Mouse (Mus musculus): Measurements from ENCODE around the gene Itpr1.

Itpr1 gene

DNA sequence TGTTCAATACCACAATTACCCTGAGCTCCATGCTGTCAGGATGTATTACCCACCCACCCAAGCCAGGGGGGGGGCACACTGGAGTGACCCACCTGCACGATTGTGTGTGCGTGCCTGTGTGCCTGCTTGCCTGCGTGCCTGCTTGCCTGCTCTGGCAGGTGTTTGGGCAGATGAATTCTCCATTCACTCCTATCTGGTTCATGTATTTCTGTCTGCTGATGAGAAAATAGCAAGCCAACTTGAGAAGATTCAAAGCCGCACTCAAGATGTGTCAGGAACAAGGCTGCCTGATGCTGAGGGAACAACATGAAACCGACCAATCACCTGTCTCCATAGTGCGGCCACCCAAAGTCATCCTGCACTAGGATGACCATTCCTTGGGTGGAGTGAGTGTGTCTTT is 94.9 kb downstream of the Itpr1 start:
- in situ Hi-C loops (cut with MboI; ENCODE audit: unreplicated experiment in 2 of 2), result no loop called here

DNA sequence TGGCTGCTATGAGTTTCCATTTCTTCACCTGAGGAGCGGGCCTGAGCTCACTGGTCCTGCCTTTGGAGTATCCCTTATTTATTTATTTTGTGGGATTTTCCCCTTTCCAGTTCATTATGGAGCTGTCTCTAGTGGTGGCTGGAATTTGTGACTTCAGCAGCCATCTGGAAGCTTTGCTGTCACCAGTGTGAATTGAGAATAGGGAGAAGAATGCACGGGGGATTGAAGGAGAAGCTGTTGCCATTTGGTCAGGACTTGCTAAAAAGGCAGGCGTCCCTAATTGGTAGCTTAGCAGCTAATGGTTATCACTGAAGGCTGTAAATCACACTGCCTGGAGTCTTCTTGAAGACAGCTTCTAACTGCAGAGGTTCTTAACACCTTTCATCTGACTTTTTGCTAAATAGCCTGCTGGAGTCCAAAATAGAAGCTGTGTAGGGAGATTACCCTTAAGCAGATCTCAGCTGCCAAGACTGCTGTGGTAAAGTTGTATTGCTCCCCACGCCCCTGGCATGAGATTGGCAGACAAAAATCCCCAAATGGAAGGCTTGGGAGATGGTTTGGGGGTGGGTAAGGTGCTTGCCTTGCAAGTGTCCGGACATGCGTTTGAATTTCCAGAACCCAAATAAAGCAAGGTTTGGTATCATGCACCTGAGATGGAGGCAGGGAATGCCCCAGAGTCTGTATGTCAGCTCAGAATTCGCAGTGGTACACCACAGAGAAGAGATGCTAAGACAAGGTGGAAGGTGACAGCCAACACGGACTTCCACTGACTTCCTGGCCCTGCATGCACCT is 96.7 kb downstream of the Itpr1 start:
- in situ Hi-C loops (cut with MboI; ENCODE audit: unreplicated experiment in 2 of 2), result no loop called here

DNA sequence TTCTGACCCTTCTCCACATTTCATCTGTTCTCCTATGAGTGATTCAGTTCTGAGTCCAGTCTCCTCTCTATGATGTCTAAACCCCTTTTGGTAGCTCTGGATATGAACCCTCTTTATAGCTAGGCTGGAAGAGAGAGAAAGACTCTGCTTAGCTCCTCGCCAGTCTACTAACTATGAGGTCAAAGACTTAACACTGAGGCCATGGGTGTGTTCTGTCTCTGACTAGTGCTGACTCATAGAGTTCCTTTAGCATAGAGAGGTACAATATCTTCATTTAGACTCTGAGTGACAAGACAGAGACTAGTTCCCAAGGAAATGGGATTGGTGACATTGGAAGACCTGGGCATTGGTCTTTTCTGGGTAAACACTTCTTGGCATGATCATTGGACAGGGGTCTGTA is 100.2 kb downstream of the Itpr1 start:
- in situ Hi-C loops (cut with MboI; ENCODE audit: unreplicated experiment in 2 of 2), result no loop called here

DNA sequence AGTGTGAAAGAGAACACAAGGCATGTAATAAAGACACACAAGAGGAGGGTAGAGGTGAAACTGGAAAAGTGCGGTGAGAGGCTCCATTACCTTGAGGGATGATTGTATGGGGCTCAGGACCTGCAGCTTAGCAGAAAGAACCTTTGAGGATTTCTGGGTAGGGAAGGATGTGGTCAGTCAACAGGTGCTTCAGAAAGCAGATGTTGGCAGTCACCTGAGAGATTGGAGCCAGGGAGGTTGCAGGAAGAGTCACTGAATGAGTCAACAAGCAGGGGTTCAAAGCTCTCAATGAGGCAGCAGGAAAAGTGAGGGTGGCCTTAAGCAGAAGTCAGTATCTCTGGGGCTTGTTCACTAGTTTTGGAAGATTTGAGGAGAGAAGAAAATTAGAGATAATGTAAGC is 101.1 kb downstream of the Itpr1 start:
- in situ Hi-C loops (cut with MboI; ENCODE audit: unreplicated experiment in 2 of 2), result no loop called here

DNA sequence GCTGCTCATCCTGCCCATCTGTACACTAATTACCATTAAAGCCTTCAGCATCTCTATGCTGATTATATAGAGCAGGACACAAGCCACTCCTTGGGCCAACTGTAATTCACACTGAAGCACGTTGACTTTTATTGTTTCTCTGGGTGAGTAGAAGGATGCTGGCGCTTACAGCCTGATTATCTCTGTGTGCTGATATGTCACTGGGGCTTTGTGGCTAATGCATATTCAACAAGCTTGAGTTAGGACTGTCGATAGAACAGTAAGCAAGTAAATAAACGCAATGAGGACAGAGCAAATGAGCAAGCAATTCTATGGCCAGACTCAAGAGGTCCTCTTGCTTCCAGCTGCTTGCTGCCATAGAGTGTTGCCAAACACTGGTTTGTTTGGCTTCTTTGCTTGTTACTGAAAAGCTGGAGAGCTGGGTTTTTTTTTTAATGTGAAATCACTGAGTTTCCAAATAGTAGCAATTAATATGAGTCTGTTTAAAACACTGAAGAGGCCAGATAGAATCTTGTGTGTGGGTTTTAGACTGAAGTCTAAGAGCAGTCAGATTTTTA is 103.5 kb downstream of the Itpr1 start:
- in situ Hi-C loops (cut with MboI; ENCODE audit: unreplicated experiment in 2 of 2), result no loop called here

DNA sequence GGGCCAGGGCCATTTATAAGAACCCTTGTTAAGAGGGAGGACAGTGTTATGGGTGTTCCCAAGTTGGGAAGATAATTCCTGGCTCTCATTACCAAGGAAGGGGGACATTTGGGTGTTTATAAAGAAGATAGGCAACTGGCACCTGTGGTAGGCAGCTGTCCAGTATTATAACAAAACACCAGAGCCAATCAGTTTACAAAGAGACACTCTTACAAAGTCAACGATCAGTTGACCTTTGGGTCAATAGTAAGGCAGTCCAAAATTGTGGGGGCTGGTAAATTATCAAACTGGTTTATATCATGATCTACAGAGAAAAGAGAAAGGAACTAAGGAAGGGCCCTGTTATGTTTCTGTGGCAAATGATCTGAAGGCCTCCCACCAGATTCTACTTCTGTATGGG is 104.1 kb downstream of the Itpr1 start:
- in situ Hi-C loops (cut with MboI; ENCODE audit: unreplicated experiment in 2 of 2), result no loop called here

DNA sequence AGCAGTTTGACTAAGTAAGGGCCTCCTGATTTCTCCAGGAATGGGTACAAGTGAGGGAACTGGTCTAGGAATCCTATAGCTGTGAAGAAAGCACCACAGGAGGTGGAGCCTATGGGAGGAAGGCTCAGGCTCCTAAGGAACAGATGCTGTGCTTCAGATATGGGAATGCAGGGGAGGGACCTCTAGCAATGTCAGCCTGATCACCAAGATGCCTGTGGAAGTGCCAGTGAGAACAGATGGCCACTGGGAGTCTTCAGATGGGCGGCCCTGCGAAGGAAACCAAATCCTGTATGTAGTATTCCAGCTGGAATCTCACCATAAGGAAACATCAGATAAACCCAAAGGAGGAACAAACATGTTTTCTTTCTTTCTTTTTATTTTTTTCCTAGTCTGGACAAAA is 108.8 kb downstream of the Itpr1 start:
- in situ Hi-C loops (cut with MboI; ENCODE audit: unreplicated experiment in 2 of 2), result no loop called here

DNA sequence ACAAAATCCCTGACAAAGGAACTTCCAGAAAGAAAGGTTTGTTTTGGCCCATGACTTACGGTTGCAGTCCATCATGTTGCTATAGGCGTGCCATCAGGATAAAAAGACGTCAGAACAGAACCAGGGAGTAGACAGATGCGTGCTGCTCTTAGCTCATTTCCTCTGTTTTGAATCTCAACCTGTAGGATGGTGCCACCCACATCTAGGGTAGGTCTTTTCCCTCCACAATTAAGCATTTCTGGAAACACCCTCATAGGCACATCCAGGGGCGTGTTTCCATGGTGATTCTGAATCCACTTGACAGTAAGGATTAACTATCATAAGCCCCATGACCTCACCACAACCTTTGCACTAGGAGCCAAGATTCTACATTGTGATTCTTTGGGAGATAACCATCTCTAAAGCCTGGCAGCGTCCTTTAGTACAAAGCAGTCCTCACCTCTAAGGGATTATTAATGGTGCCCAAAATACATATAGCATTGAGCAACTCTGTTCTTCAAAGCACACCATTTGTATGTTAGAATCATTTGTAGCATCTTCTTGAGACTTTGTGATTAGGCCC is 111.6 kb downstream of the Itpr1 start:
- in situ Hi-C loops (cut with MboI; ENCODE audit: unreplicated experiment in 2 of 2), result no loop called here

DNA sequence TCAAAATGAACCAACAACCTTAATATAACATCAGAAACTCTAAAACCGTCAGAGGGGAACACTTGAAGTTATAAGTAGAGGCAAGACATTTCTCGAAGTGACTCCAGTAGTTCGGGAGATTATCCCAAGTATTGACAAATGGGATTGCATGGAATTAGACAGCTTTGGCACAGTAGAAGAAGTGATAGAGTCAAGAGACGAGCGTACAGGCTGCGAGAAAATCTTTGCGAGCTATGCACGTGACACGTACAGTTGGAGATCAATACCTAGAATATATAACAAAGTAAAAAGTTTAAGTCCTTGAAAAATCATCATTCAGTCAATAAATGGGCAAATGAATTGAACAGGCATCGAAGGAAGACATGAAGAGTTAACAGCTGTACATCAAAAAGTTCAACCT is 112.5 kb downstream of the Itpr1 start:
- in situ Hi-C loops (cut with MboI; ENCODE audit: unreplicated experiment in 2 of 2), result no loop called here

DNA sequence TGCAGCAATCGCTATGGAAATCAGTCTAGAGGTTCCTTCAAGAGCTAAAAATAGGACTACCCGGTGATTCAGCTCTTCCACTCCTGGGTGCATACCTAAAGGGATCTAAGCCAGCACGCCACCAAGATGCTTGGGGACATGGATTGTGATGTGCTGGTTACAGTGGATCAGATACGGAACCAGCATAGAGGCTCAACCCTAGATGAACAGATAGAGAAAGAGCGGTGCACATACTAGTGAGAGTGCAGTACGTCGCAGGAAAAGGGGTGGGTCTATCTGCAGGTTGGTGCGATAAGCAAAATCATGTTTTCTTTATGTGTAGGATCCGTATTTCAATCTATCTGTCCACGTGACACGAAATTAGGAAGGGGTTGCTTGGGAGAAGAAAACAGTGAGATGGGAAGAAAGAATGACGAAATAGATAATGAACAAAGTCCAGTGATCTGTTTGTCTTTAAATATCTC is 113.1 kb downstream of the Itpr1 start:
- in situ Hi-C loops (cut with MboI; ENCODE audit: unreplicated experiment in 2 of 2), result no loop called here

DNA sequence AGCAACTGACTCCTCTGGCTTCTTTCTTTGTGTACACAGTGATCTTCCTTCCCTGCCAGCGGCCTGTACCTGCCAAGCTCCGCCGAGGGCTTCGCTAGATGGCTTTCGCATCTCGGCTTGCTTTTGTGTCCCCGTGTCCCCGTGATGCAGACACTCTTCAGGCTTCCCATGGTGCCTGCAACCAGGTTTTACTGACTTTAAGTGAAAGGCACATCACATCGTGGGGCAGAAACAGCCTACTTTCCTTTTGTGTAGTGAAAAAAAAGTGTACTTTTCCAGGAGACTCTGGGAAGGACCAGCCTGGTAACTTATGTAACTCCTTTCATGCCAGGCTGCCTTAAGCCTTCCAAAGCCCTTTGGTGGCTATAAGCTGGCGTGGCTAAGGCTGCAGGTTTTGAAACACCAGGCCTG is 113.9 kb downstream of the Itpr1 start:
- in situ Hi-C loops (cut with MboI; ENCODE audit: unreplicated experiment in 2 of 2), result no loop called here

DNA sequence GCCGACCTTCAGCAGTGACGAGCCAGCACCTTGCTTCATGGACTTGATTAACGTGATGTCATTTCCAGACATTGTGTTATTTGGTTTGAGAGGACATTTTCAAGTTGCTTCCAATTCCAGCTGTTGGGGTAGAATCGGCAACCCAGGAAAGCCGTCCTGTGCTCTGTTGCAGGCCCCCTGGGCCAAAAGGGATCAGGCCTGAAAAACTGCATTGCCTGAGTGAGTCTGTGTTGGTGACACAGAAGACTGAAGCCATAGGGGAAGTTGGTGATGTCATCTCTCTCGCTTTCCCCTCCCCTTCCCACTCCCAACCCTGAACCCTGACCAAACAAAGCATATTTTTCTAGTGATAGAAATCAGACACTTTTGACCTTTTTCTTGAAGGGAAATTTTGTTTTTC is 114.7 kb downstream of the Itpr1 start:
- in situ Hi-C loops (cut with MboI; ENCODE audit: unreplicated experiment in 2 of 2), result no loop called here

DNA sequence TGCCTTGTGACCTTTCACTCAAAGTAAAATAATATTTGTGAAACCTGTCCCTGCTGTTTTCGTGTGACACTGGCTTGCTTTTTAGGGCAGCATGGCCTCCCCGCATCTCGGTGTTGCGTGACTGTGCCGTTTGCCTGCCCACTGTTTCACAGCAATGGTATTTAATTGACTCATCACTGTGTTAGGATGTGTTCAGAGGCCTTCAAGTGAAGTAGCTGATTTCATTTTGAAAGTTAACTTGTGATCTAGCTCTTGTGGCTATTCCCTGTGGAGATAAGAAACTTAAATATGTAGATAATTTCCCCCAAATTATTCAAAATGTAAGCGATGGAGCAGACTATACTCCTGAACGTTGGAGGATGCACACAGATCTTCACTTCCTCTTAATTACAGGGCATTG is 115.4 kb downstream of the Itpr1 start:
- in situ Hi-C loops (cut with MboI; ENCODE audit: unreplicated experiment in 2 of 2), result no loop called here

DNA sequence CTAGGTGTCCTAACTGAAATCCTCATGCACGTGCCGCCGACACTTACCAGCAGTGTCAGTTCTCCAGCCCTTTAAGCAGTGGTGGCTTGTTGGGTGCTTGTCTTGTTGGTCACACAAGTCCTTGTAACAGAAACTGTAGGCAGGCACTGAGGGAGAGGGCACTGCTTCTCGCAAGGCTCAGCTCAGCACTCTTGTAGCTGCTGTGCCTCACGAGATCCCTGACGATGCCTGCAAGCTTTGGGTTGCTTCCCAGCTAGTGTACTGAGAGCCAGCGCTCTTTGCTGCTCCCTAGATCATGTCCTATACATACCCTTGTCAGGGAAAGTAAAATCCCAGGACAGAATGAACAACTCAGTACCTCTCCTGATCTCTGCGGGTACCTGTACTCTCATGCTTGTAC is 117.6 kb downstream of the Itpr1 start:
- in situ Hi-C loops (cut with MboI; ENCODE audit: unreplicated experiment in 2 of 2), result no loop called here

DNA sequence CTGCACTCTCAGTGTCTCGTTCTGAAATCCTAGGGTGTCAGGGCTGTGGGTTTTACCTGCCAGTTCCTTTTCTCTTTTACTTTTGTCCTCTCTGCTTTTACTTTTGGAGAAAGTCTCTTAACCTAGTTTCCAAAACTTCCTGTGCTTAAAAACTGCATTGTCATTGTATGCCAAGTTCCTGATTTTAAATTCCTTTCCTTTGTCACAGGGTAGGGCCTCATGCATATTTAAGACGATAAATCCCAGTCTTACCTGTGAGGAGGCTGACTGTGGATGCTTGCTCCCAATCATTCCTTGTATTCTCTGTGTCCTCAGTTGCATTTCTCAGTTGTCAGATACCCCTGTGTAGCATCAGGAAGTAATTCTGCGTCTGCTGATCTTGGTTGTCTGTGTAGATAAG is 118.4 kb downstream of the Itpr1 start:
- in situ Hi-C loops (cut with MboI; ENCODE audit: unreplicated experiment in 2 of 2), result no loop called here

DNA sequence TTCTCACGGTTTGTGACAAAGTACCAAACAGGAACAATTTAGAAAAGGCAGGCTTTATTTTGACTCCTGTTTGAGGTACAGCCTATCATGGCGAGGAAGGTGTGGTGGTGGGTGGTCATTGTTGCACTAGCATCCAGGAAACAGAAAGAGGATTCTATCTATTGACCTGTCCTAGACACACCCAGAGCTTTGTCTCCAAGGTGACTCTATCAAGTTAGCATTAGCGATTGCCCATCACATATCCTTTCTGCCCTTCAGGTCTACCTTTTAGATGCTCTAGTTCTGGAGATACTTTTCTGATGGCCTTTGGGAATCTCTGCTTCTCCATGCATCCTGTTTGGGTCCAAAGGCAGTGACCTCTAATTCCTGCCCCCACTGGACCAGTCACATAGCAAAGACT is 121.2 kb downstream of the Itpr1 start:
- in situ Hi-C loops (cut with MboI; ENCODE audit: unreplicated experiment in 2 of 2), result no loop called here

DNA sequence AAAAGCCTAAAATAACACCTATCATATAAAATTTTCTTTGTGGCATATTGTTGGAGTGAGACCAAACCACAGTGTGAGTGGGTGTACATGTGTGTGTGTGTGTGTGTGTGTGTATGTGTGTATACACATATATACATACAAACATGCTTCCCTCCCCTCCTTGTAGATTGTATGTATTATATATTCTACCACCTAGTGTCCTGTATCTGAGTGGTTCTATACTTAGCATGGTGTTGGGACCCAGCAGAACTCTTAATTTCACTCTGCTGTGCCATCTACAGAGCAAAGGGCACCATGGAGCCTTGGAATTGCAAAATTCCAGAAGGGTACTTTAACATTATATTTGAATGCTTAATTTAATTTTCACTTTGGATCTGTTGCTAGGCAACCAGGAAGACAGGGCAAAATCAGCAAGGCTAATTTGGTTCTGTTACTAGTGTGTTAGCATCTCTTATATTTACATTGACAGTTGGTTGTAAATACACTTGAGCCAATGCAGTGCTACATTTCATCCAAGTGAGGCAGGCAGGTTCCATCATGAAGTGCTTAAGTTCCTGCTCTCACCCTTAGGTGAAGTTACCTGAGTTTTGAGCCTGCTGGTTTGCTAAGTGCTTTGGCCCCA is 122.4 kb downstream of the Itpr1 start:
- in situ Hi-C loops (cut with MboI; ENCODE audit: unreplicated experiment in 2 of 2), result no loop called here

DNA sequence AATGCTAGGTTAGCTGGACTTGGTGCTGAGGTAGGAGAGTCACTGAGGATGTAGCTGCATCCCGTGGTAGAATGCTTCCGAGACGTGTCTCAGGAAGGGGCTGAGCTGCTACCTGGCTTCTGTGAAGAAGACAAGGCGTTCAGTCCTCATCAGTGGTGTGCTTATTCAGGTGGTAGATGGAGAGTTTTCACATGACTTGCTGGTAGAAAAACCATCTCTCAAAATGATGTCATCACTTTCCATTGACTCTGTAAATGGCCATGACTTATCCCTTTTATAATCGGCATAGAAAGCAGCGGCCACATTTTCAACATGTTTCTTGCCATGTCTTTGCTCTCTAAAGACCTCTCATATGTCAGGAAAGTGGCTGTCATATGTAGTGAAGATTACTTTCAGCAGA is 123.6 kb downstream of the Itpr1 start:
- in situ Hi-C loops (cut with MboI; ENCODE audit: unreplicated experiment in 2 of 2), result no loop called here

DNA sequence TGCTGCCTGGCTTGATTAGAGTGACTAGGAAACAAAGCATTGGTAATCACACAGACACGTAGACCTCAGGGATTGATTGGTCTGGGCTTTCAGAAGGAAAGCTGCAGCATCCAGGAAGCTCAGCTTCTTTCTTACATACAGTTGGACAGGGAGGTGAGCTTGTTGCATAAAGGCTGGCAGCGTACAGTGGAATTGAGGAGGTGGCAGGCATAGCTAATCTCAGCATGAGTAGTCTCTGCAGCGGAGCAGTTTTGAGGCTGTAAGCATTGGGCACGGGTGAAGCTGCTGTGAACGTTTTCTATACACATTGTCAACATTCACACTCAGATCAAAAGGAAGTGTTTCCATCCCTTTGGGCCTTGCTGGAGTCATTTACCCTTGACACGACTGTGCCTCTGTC is 124.4 kb downstream of the Itpr1 start:
- in situ Hi-C loops (cut with MboI; ENCODE audit: unreplicated experiment in 2 of 2), result no loop called here

DNA sequence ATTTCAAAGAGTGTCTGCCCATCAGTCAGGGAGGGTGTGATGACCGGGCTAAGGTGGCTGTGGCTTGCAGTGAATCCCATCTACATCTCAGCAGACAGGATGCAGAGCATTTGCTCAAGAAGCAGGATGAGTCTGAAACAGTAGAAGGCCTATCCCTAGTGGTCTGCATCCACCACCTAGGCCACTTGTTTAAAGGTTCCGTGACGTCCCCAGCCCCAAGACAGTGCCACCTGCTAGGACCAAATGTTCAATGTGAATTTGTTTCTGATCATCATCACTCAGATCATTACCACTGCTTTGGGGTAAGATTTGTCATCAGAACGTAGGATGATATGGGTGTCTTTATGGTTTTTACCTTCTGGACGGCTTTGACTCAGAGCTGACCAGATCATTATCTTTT is 125.5 kb downstream of the Itpr1 start:
- in situ Hi-C loops (cut with MboI; ENCODE audit: unreplicated experiment in 2 of 2), result no loop called here

DNA sequence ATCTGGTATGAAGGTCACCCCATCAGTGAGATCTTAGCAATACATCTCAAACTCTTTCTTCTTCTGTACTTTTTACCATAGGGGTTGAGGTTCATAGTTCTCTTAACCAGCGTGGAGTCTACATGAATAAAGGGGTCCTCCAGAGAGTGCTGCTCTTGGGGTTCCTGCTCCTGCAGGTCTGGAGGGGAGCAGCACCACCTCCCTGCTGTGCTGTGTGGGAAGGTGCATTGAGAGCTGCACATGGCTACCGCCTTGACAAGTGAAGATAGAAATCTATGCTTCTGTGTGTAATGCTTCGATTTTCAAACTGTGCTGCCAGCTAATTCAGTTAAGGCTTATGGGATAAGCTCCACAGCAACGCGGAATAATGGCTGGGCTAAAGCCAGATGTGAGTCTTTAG is 130.1 kb downstream of the Itpr1 start:
- in situ Hi-C loops (cut with MboI; ENCODE audit: unreplicated experiment in 2 of 2), result no loop called here

DNA sequence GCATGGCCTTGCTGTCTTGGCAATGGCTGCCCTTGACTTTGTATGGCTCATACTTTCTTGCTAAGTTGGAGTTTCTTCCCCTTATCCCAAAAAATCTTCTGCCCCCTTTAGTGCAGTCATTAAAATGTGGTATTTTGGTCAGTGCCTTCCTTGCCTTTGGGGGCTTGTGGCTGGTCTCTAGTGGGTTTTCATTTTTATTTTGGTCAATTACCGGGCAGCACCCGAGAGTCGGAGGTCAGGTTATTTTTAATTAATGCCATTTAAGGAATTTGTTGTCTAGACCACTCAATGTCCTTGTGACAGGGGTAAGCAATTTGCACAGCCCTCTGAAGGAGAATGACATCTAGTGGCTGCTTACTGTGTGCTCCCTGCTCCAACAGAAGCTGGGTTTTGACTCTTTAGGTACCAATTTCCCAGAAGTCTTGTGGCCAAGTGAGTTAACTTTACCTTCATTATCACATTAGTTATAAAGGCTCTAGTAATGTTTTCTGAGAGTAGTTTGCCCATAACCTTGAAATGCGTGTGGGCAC is 130.9 kb downstream of the Itpr1 start:
- in situ Hi-C loops (cut with MboI; ENCODE audit: unreplicated experiment in 2 of 2), result no loop called here

All from v-Abl transformed pro-B cells (cell line).